Mouse (Mus musculus) heart, postnatal 0 days (tissue): Measurements from ENCODE around the gene Dtx3l. TPM values are rescaled to one million over a fixed set of nuclear protein-coding genes. Genes with fewer than 3 reads are reported as not detected.
"Not testable (repeated sequence)": the region's sequence is repeated elsewhere in the genome, so short reads cannot be mapped to it uniquely, and the experiment has no call there.

Experiments
- ATAC-seq: fragments of 200-750 bp; cut with Nextera tagmentation; 2 replicates; pipeline ENCODE4 v1.8.0; 2017; ENCODE audit warnings: low read depth, moderate number of reproducible peaks, moderate library complexity; ENCODE audit not compliant: insufficient read depth
- DNase-seq: peaks from one replicate; pipeline ENCODE4 v3.0.0-alpha.2; 2016; ENCODE audit warnings: low spot score
- H3K27ac ChIP-seq: fragments of 300-500 bp; sonication (generic); 2 replicates; pipeline ENCODE4 v1.5.1; 2014; ENCODE audit warnings: low read depth, mild to moderate bottlenecking
- H3K27me3 ChIP-seq: fragments of 300-500 bp; sonication (generic); 2 replicates; pipeline ENCODE4 v1.6.1; 2014; ENCODE audit warnings: low read length, mixed read lengths; ENCODE audit not compliant: control insufficient read depth, insufficient read depth
- H3K36me3 ChIP-seq: fragments of 300-500 bp; sonication (generic); replicated peaks from 2 replicates; pipeline ENCODE4 v1.6.1; 2014; ENCODE audit warnings: low read length, mixed read lengths; ENCODE audit not compliant: control insufficient read depth, insufficient read depth
- H3K4me1 ChIP-seq: fragments of 300-500 bp; sonication (generic); 2 replicates; pipeline ENCODE4 v1.6.1; 2014; ENCODE audit warnings: antibody characterized with exemption; ENCODE audit not compliant: control insufficient read depth, insufficient read depth
- H3K4me2 ChIP-seq: fragments of 300-500 bp; sonication (generic); 2 replicates; pipeline ENCODE4 v1.6.1; 2014; ENCODE audit warnings: low read depth, mild to moderate bottlenecking, low read length, moderate library complexity
- H3K4me3 ChIP-seq: fragments of 300-500 bp; sonication (generic); 2 replicates; pipeline ENCODE4 v1.5.1; 2014; ENCODE audit warnings: low read depth, low read length
- H3K9ac ChIP-seq: fragments of 300-500 bp; sonication (generic); replicated peaks from 2 replicates; pipeline ENCODE4 v1.6.1; 2014; ENCODE audit warnings: low read depth, low read length, mixed read lengths
- H3K9me3 ChIP-seq: fragments of 300-500 bp; sonication (generic); replicated peaks from 2 replicates; pipeline ENCODE4 v1.6.1; 2016; ENCODE audit warnings: low read length; ENCODE audit not compliant: control insufficient read depth
- CTCF ChIP-seq: IDR thresholded peaks from 2 replicates; pipeline ENCODE4 v1.5.1; 2016; ENCODE audit warnings: antibody characterized with exemption, control low read depth, low read depth
- EP300 ChIP-seq: IDR thresholded peaks from 2 replicates; pipeline ENCODE4 v1.6.1; 2016; ENCODE audit warnings: antibody characterized with exemption, low read depth
- WGBS: fragments of 180-500 bp; shearing (Covaris S2); extraction: QIAGEN DNeasy Blood & Tissue Kit; methylation state at CpG from one replicate; pipeline ENCODE4 v1.1.7; 2014; 5-methylcytosine and 5-hydroxymethylcytosine counted together
- polyA plus RNA-seq: library from polyadenylated mRNA; unstranded; fragments of >200 nt; fragmentation: Nextera tagmentation; extraction: Ambion mirVana; gene quantifications from 2 replicates; pipeline ENCODE4 v1.2.1, GENCODE M21; 2015
- total RNA-seq: library from RNA; depleted of rRNA; stranded (reverse); fragments of >200 nt; gene quantifications from 2 replicates; pipeline ENCODE4 v1.2.3, GENCODE M21; 2014; ENCODE audit warnings: low replicate concordance

Gene Dtx3l
- total and polyA plus RNA-seq, 2 experiments from 2014 or later = 5.6 to 8.1 TPM

GRCm38 (mm10) chr16:35982506-35982901, 43.6 kb upstream of the Dtx3l start:
- peak overlapping the region; percentile 68 for H3K4me2 ChIP-seq
- TF ChIP-seq EP300 (no peak), CTCF (no peak)
- 4% methylated on average over 15 of the region's 15 CpGs for WGBS
- no peaks in the 10 kb centered on the region for H3K36me3 ChIP-seq
- peak overlapping the region; percentile 99 for H3K27ac ChIP-seq
- DNase-seq = peak; percentile 30
- peak overlapping the region; percentile 93 for H3K9ac ChIP-seq
- H3K9me3 ChIP-seq = no peaks in the 10 kb centered on the region
- no peak for ATAC-seq
- no peaks in the 10 kb centered on the region for H3K27me3 ChIP-seq
- peaks cover 7% of the 10 kb centered on the region; the same call in 1 of the 2 replicates for H3K4me1 ChIP-seq
- H3K4me3 ChIP-seq = peak overlapping the region; percentile 81

- H3K4me2 ChIP-seq = no peak overlapping the region
- TF ChIP-seq CTCF (no peak), EP300 (no peak)
- DNase-seq = peak; percentile 100
- no peak overlapping the region for H3K9ac ChIP-seq
- H3K9me3 ChIP-seq = no peaks in the 10 kb centered on the region
- no peaks in the 10 kb centered on the region for H3K36me3 ChIP-seq
- H3K27ac ChIP-seq = no peak overlapping the region
- no peak overlapping the region for H3K4me3 ChIP-seq
- ATAC-seq = peak; percentile 85
- H3K4me1 ChIP-seq = peaks cover 7% of the 10 kb centered on the region; the same call in 1 of the 2 replicates
- no peaks in the 10 kb centered on the region for H3K27me3 ChIP-seq
- 40% methylated on average over 19 of the region's 19 CpGs for WGBS
Measured at GRCm38 (mm10) chr16:35981363-35981821, 42.4 kb upstream of the Dtx3l start.

- not testable (repeated sequence) for H3K36me3 ChIP-seq, H3K9me3 ChIP-seq, ATAC-seq, DNase-seq, H3K9ac ChIP-seq, H3K4me1 ChIP-seq, H3K4me2 ChIP-seq, H3K4me3 ChIP-seq, H3K27ac ChIP-seq, H3K27me3 ChIP-seq
- 84% methylated on average over 1 of the region's 1 CpGs for WGBS
Measured at GRCm38 (mm10) chr16:35978450-35978849, 39.5 kb upstream of the Dtx3l start, which contains the start of gene Kpna1. TSS of gene Kpna1 (plus strand) at chr16:35978750.

GRCm38 (mm10) chr16:35974021-35974420, 35.1 kb upstream of the Dtx3l start:
- no peaks in the 10 kb centered on the region for H3K27me3 ChIP-seq
- H3K4me1 ChIP-seq = no peaks in the 10 kb centered on the region
- TF ChIP-seq CTCF (no peak), EP300 (no peak)
- 38% methylated on average over 1 of the region's 1 CpGs for WGBS
- H3K4me3 ChIP-seq = no peak overlapping the region
- H3K9me3 ChIP-seq = no peaks in the 10 kb centered on the region
- H3K9ac ChIP-seq = no peak overlapping the region
- peaks cover 33% of the 10 kb centered on the region for H3K36me3 ChIP-seq
- ATAC-seq = no peak
- DNase-seq = no peak
- no peak overlapping the region for H3K4me2 ChIP-seq
- H3K27ac ChIP-seq = no peak overlapping the region

- H3K36me3 ChIP-seq = peaks cover 59% of the 10 kb centered on the region
- H3K4me1 ChIP-seq = no peaks in the 10 kb centered on the region
- H3K27ac ChIP-seq = no peak overlapping the region
- no peaks in the 10 kb centered on the region for H3K27me3 ChIP-seq
- no peaks in the 10 kb centered on the region for H3K9me3 ChIP-seq
- TF ChIP-seq EP300 (no peak), CTCF (no peak)
- H3K4me3 ChIP-seq = no peak overlapping the region
- 39% methylated on average over 2 of the region's 2 CpGs for WGBS
- ATAC-seq (no peak), DNase-seq (no peak)
- H3K4me2 ChIP-seq = no peak overlapping the region
- no peak overlapping the region for H3K9ac ChIP-seq
Measured at GRCm38 (mm10) chr16:35968149-35968548, 29.2 kb upstream of the Dtx3l start.

GRCm38 (mm10) chr16:35967319-35967718, 28.4 kb upstream of the Dtx3l start:
- H3K9me3 ChIP-seq = no peaks in the 10 kb centered on the region
- no peak for ATAC-seq
- H3K27ac ChIP-seq = no peak overlapping the region

More at GRCm38 (mm10) chr16:35967319-35967718, 28.4 kb upstream of the Dtx3l start:
- Histone ChIP-seq H3K4me3 (no peak overlapping the region), H3K4me2 (no peak overlapping the region), H3K36me3 (peaks cover 51% of the 10 kb centered on the region), H3K4me1 (no peaks in the 10 kb centered on the region), H3K27me3 (no peaks in the 10 kb centered on the region), H3K9ac (no peak overlapping the region)
- 91% methylated on average over 4 of the region's 4 CpGs for WGBS
- TF ChIP-seq EP300 (no peak), CTCF (no peak)
- DNase-seq = no peak
